Mouse (Mus musculus): Measurements from ENCODE around the gene Ccsap. TPM values are rescaled to one million over a fixed set of nuclear protein-coding genes. Genes with fewer than 3 reads are reported as not detected.

Ccsap gene
- polyA plus RNA-seq, 1 experiment, result 2.9 TPM

- Histone ChIP-seq H3K4me3 (ENCODE audit: insufficient read depth, low read length) (no peak overlapping the region), H3K27ac (ENCODE audit: insufficient read depth, low read length) (no peak overlapping the region), H3K4me1 (ENCODE audit: control insufficient read depth, insufficient read depth, low read length) (peaks cover 2% of the 10 kb centered on the region)
- TF ChIP-seq POLR2A (IDR thresholded peaks at IDR 0.05; ENCODE audit: low read depth, low read length) (no peak), CTCF (IDR thresholded peaks at IDR 0.05; ENCODE audit: borderline replicate concordance, insufficient read depth, low read length) (no peak)
Measured at GRCm38 (mm10) chr8:123893413-123893812, 33.4 kb upstream of the Ccsap start.

GRCm38 (mm10) chr8:123892586-123893155, 32.7 kb upstream of the Ccsap start:
- peaks cover 5% of the 10 kb centered on the region for H3K4me1 ChIP-seq (ENCODE audit: control insufficient read depth, insufficient read depth, low read length)
- H3K27ac ChIP-seq (ENCODE audit: insufficient read depth, low read length), result no peak overlapping the region
- H3K4me3 ChIP-seq (ENCODE audit: insufficient read depth, low read length), result no peak overlapping the region
- TF ChIP-seq CTCF (IDR thresholded peaks at IDR 0.05; ENCODE audit: borderline replicate concordance, insufficient read depth, low read length) (0 out of 2 replicates have a peak, but pooled peaks have one; percentile 17), POLR2A (IDR thresholded peaks at IDR 0.05; ENCODE audit: low read depth, low read length) (no peak)

- Histone ChIP-seq H3K4me3 (ENCODE audit: insufficient read depth, low read length) (peak overlapping the region; percentile 9; the same call in 1 of the 2 replicates), H3K4me1 (ENCODE audit: control insufficient read depth, insufficient read depth, low read length) (peaks cover 5% of the 10 kb centered on the region)
- TF ChIP-seq POLR2A (IDR thresholded peaks at IDR 0.05; ENCODE audit: low read depth, low read length) (no peak), CTCF (IDR thresholded peaks at IDR 0.05; ENCODE audit: borderline replicate concordance, insufficient read depth, low read length) (no peak)
Measured at GRCm38 (mm10) chr8:123891883-123892585, 32.0 kb upstream of the Ccsap start.

GRCm38 (mm10) chr8:123891271-123891670, 31.3 kb upstream of the Ccsap start:
- no peak overlapping the region for H3K27ac ChIP-seq (ENCODE audit: insufficient read depth, low read length)
- no peak for TF ChIP-seq POLR2A (IDR thresholded peaks at IDR 0.05; ENCODE audit: low read depth, low read length)
- TF ChIP-seq CTCF (IDR thresholded peaks at IDR 0.05; ENCODE audit: borderline replicate concordance, insufficient read depth, low read length), result no peak
- peaks cover 5% of the 10 kb centered on the region for H3K4me1 ChIP-seq (ENCODE audit: control insufficient read depth, insufficient read depth, low read length)
- no peak overlapping the region for H3K4me3 ChIP-seq (ENCODE audit: insufficient read depth, low read length)

More at GRCm38 (mm10) chr8:123891883-123892585, 32.0 kb upstream of the Ccsap start:
- H3K27ac ChIP-seq (ENCODE audit: insufficient read depth, low read length), result no peak overlapping the region

- H3K4me1 ChIP-seq (ENCODE audit: control insufficient read depth, insufficient read depth, low read length), result peaks cover 14% of the 10 kb centered on the region
- TF ChIP-seq CTCF (IDR thresholded peaks at IDR 0.05; ENCODE audit: borderline replicate concordance, insufficient read depth, low read length) (no peak), POLR2A (IDR thresholded peaks at IDR 0.05; ENCODE audit: low read depth, low read length) (no peak)
- H3K4me3 ChIP-seq (ENCODE audit: insufficient read depth, low read length), result no peak overlapping the region
- H3K27ac ChIP-seq (ENCODE audit: insufficient read depth, low read length), result no peak overlapping the region
Measured at GRCm38 (mm10) chr8:123889797-123890196, 29.8 kb upstream of the Ccsap start.

- peaks cover 23% of the 10 kb centered on the region for H3K4me1 ChIP-seq (ENCODE audit: control insufficient read depth, insufficient read depth, low read length)
- H3K27ac ChIP-seq (ENCODE audit: insufficient read depth, low read length), result peak overlapping the region; percentile 77
- TF ChIP-seq POLR2A (IDR thresholded peaks at IDR 0.05; ENCODE audit: low read depth, low read length) (no peak), CTCF (IDR thresholded peaks at IDR 0.05; ENCODE audit: borderline replicate concordance, insufficient read depth, low read length) (no peak)
- H3K4me3 ChIP-seq (ENCODE audit: insufficient read depth, low read length), result no peak overlapping the region
Measured at GRCm38 (mm10) chr8:123887956-123888355, 27.9 kb upstream of the Ccsap start.

GRCm38 (mm10) chr8:123887163-123887562, 27.2 kb upstream of the Ccsap start:
- H3K4me1 ChIP-seq (ENCODE audit: control insufficient read depth, insufficient read depth, low read length), result peaks cover 23% of the 10 kb centered on the region
- TF ChIP-seq POLR2A (IDR thresholded peaks at IDR 0.05; ENCODE audit: low read depth, low read length), result no peak
- no peak for TF ChIP-seq CTCF (IDR thresholded peaks at IDR 0.05; ENCODE audit: borderline replicate concordance, insufficient read depth, low read length)

GRCm38 (mm10) chr8:123884721-123885565, 24.9 kb upstream of the Ccsap start:
- Histone ChIP-seq H3K4me3 (ENCODE audit: insufficient read depth, low read length) (no peak overlapping the region), H3K27ac (ENCODE audit: insufficient read depth, low read length) (peak overlapping the region; percentile 90), H3K4me1 (ENCODE audit: control insufficient read depth, insufficient read depth, low read length) (peaks cover 23% of the 10 kb centered on the region)
- no peak for TF ChIP-seq CTCF (IDR thresholded peaks at IDR 0.05; ENCODE audit: borderline replicate concordance, insufficient read depth, low read length)
- TF ChIP-seq POLR2A (IDR thresholded peaks at IDR 0.05; ENCODE audit: low read depth, low read length), result no peak; the same call in 1 of the 2 replicates

More at GRCm38 (mm10) chr8:123887163-123887562, 27.2 kb upstream of the Ccsap start:
- no peak overlapping the region for H3K4me3 ChIP-seq (ENCODE audit: insufficient read depth, low read length)
- H3K27ac ChIP-seq (ENCODE audit: insufficient read depth, low read length), result peak overlapping the region; percentile 77; the same call in 1 of the 2 replicates

GRCm38 (mm10) chr8:123883094-123883493, 23.1 kb upstream of the Ccsap start:
- no peak overlapping the region for H3K4me3 ChIP-seq (ENCODE audit: insufficient read depth, low read length)
- TF ChIP-seq POLR2A (IDR thresholded peaks at IDR 0.05; ENCODE audit: low read depth, low read length) (no peak), CTCF (IDR thresholded peaks at IDR 0.05; ENCODE audit: borderline replicate concordance, insufficient read depth, low read length) (no peak)
- no peak overlapping the region for H3K27ac ChIP-seq (ENCODE audit: insufficient read depth, low read length)
- peaks cover 18% of the 10 kb centered on the region for H3K4me1 ChIP-seq (ENCODE audit: control insufficient read depth, insufficient read depth, low read length)

Measured in embryonic fibroblast, embryonic 13.5 days (primary cell).